Mouse (Mus musculus): ENCODE data around the gene Zfp94. TPM values are rescaled to one million over a fixed set of nuclear protein-coding genes. Genes with fewer than 3 reads are reported as not detected.
A peak's percentile ranks its signal among the peaks of the same experiment; 100 is the strongest.

Gene Zfp94
- polyA plus RNA-seq, 1 experiment from 2014 or later: 19.5 TPM

DNA sequence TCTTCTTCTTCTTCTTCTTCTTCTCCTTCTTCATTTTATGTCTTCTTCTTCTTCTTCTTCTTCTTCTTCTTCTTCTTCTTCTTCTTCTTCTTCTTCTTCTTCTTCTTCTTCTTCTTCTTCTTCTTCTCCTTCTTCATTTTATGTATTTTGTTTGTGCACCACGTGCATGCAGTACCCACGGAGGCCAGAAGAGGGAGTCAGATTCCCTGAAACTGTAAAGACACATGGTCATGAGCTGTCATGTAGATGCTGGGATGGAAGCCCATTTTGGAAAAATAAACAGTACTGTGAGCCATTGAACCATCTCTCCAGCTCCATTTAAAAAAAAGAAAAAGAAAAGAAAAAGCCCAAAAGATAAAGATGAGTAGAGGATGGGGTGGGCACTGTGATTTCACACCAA lies 21.8 kb upstream of the Zfp94 start:
- no peak overlapping the region for H3K9ac ChIP-seq
- no peak for ATAC-seq (ENCODE audit: low FRiP score, low read depth)
- no peaks in the 10 kb centered on the region for H3K9me3 ChIP-seq
- no peaks in the 10 kb centered on the region for H3K4me1 ChIP-seq (replicated peaks)
- no peak overlapping the region for H3K4me3 ChIP-seq
- H3K27ac ChIP-seq (replicated peaks): no peak overlapping the region
- 42% methylated on average over 2 of the region's 2 CpGs for WGBS
- H3K4me2 ChIP-seq: no peak overlapping the region
- no peaks in the 10 kb centered on the region for H3K36me3 ChIP-seq
- H3K27me3 ChIP-seq: peaks cover 10% of the 10 kb centered on the region

DNA sequence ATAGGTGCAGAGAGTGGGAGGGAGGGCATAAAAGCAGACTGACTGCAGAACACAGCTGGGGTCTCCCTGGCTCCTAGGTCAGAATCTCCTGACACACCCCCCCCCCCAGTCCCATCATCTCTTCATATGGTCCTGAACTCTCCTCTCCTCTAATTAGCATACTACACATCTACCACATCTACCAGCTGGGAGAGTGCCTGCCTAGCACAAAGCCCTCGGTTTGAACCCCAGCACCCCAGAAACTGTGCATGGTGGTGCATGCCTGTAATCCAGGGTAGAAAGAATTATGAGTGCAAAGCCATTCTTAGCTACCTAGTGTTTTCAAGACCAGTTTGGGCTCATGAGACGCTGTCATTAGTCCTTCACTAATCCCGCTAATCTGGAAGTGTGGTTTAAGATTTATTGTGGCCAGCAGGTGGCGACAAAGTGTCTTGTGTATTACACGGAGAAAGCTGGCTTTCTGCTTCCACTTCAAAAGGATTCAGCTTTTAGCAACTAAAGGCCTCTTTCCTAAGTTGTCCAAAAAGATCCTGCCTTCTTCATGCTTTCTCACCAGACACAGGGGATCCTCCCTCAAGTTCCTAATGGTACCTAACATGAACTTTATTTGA lies 19.3 kb upstream of the Zfp94 start:
- WGBS: 15% methylated on average over 5 of the region's 5 CpGs
- H3K9me3 ChIP-seq: no peaks in the 10 kb centered on the region
- 0 out of 2 replicates have a peak, but pooled peaks have one; percentile 23 for ATAC-seq (ENCODE audit: low FRiP score, low read depth)

DNA sequence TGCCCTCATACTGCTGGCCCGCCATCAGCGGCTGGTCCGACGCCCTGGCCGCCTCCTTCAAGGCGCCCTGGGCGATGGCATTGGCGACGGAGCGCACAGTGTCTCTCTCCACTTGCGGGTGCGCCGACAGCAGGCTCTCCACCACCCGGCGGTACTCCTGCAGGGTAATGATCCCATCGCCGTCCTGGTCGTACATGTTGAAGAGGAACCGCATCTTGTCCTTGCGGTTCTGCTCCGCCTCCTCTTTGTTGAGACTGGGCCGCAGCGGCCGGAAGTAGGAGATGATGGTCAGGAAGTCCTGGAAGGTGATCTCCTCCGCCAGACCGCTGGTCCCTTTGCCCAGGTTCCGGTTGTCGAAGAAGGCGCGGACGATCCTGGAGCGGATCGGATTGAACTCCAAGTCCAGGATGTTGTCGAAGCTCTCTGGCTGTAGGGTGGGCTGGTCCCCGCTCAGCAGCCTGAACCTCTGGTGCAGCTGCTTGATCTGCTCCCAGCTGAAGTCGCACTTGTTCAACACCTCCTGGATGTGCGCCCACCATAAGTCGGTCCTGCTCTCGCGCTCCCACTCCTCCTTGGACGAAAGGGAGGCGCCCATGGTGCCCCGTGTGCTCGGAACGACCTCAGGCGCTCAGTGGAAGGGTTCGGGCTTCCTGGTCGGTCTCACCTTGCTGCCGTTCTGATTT lies 17.0 kb upstream of the Zfp94 start, which contains the start of gene Tescl:
TSS of gene Tescl (minus strand) at position 633 of the 683 bp plus-strand sequence.
- WGBS: 44% methylated on average over 49 of the region's 49 CpGs
- ATAC-seq (ENCODE audit: low FRiP score, low read depth): no peak
- H3K36me3 ChIP-seq: no peaks in the 10 kb centered on the region
- H3K27me3 ChIP-seq: peaks cover 13% of the 10 kb centered on the region
- H3K27ac ChIP-seq (replicated peaks): no peak within 1 kb of the TSS
- H3K4me3 ChIP-seq: peak within 1 kb of the TSS; percentile 10; the same call in 1 of the 2 replicates
- H3K4me2 ChIP-seq: peak within 1 kb of the TSS; percentile 13
- H3K9ac ChIP-seq: no peak within 1 kb of the TSS
- H3K9me3 ChIP-seq: no peaks in the 10 kb centered on the region
- H3K4me1 ChIP-seq (replicated peaks): no peaks in the 10 kb centered on the region

More for the DNA sequence above, 19.3 kb upstream of the Zfp94 start:
- H3K27ac ChIP-seq (replicated peaks): no peak overlapping the region
- no peak overlapping the region for H3K4me3 ChIP-seq
- no peaks in the 10 kb centered on the region for H3K36me3 ChIP-seq
- H3K4me2 ChIP-seq: no peak overlapping the region
- peaks cover 13% of the 10 kb centered on the region for H3K27me3 ChIP-seq
- H3K9ac ChIP-seq: no peak overlapping the region
- no peaks in the 10 kb centered on the region for H3K4me1 ChIP-seq (replicated peaks)

DNA sequence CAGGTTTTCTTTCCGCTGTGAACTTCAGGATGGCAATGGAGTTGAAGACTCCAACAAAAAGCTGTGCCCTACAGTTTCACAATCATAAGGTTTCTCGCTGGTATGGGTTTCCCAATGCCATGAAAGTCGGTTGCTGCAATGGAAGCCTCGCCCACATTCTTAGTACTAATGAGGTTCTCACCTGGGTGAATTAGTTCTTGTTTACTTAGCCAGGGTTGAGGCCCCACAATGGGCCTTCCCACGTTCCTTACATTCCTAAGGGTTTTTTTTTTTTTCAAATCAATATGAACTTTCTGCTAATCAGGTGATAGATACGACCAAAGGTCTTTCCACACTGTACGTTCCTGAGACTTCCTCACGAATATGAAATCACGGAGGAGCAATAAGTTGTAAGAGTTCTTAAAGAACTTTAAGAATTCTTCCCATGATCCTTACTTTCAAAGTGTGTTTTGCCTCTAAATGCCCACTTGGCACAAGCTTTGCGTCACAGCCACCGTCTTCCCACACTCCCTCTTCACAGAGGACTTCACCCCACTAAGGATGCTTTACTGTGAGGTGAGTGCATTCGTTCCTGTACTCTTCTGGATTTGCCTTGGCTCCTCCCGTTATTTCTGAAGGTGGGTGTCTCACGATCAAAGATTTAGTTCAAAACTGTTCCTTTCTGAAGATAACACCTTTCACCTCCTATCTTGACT lies 11.0 kb upstream of the Zfp94 start:
- Histone ChIP-seq H3K27ac (replicated peaks) (no peak overlapping the region), H3K9ac (no peak overlapping the region), H3K36me3 (no peaks in the 10 kb centered on the region), H3K4me3 (no peak overlapping the region), H3K4me2 (no peak overlapping the region), H3K9me3 (no peaks in the 10 kb centered on the region), H3K4me1 (replicated peaks) (peaks cover 14% of the 10 kb centered on the region), H3K27me3 (no peaks in the 10 kb centered on the region)
- 89% methylated on average over 14 of the region's 14 CpGs for WGBS
- no peak for ATAC-seq (ENCODE audit: low FRiP score, low read depth)

DNA sequence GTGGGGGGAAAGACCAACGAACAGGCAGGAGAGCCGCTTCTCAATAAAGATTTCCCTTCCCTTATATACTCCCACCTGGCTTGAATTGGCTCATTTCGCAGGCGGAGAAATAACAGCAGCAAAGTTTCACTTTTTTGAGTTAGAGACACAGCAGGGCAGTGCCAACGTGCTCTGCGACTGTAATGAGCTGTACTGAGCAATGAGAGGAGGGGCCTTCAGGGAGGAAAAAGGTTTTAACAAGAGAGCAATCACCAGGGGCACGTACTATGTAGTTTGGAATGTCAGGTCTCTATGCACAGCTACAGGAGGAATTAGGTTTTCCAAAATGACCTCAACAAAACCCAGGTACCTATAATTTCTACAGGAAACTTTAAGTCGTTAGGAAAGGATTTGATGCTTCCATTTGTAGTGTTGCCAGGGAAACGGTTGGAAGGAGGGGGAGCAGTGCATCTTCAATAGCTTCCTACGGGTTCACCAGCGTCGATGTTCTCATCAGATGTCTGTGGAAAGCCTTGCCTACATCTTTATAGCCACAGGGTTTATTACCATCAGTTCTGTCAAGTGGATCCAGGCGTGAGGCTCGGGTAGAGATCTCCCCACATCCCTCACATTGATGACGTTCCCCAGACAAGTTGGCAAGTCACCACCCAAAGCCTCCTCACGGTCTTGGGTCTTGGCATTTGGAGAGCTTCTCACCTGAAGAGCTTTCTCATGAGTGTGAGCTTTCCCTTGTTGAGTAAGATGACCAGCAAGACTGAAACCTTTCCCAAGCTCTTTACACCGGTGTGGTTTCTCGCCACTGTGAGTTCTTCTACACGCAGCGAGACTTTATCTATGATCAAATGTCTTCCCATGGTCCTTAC lies 10.0 kb upstream of the Zfp94 start:
- peak overlapping the region; percentile 61 for H3K27ac ChIP-seq (replicated peaks)
- ATAC-seq (ENCODE audit: low FRiP score, low read depth): peak; percentile 52; the same call in 1 of the 2 replicates
- 31% methylated on average over 20 of the region's 20 CpGs for WGBS
- peak overlapping the region; percentile 32 for H3K4me3 ChIP-seq
- H3K4me1 ChIP-seq (replicated peaks): peaks cover 14% of the 10 kb centered on the region
- no peak overlapping the region for H3K9ac ChIP-seq
- peak overlapping the region; percentile 65 for H3K4me2 ChIP-seq
- H3K27me3 ChIP-seq: no peaks in the 10 kb centered on the region
- H3K36me3 ChIP-seq: no peaks in the 10 kb centered on the region
- H3K9me3 ChIP-seq: no peaks in the 10 kb centered on the region

DNA sequence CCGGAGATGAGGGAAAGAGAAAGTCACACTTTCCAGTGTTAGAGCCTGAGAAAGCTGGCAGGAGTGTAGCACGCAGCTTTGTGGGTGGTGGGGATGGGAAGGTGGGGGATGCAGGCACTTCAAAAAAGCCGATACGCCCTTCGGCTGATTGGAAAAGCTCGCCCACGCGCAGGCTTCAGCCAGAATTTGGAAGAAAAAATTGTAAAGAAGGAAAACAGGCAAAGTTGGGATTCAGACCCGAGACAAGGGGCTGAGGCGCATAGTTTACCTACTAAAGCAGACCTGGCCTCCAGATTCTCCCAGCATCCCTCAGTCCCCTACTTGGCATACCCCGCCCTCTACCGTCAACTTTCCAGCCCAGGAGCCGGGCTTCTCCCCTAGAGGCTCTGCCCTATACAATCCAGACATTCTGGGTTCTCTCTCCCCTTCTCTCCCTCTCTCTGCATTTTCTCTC lies 9.2 kb upstream of the Zfp94 start:
- H3K27me3 ChIP-seq: no peaks in the 10 kb centered on the region
- peak; percentile 73 for ATAC-seq (ENCODE audit: low FRiP score, low read depth)
- no peaks in the 10 kb centered on the region for H3K9me3 ChIP-seq
- H3K36me3 ChIP-seq: no peaks in the 10 kb centered on the region
- peak overlapping the region; percentile 32 for H3K4me3 ChIP-seq
- peak overlapping the region; percentile 65 for H3K4me2 ChIP-seq
- WGBS: 6% methylated on average over 13 of the region's 13 CpGs
- H3K4me1 ChIP-seq (replicated peaks): peaks cover 14% of the 10 kb centered on the region
- peak overlapping the region; percentile 40 for H3K9ac ChIP-seq
- H3K27ac ChIP-seq (replicated peaks): peak overlapping the region; percentile 61

DNA sequence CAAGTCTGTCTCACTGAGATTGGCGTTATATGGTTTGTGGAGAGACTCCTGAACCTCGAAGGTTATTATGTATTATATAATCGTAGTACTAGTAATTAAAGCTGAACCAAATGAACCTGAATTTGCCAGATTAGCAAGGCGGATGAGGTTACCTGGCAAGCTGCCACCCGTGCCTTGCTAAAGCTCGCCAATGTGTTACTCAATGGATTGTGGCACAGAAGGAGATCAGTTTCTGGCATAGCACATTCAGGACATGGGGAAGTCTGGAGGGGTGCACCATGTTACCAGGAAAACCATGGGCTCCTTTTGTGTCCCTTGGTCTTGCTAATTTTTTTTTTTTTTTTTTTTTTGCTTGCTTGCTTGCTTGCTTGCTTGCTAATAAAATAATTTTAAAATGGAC lies 8.7 kb upstream of the Zfp94 start:
- Histone ChIP-seq H3K9ac (no peak overlapping the region), H3K27ac (replicated peaks) (no peak overlapping the region), H3K27me3 (no peaks in the 10 kb centered on the region), H3K9me3 (no peaks in the 10 kb centered on the region), H3K4me3 (no peak overlapping the region; the same call in 1 of the 2 replicates), H3K4me2 (peak overlapping the region; percentile 65), H3K36me3 (no peaks in the 10 kb centered on the region), H3K4me1 (replicated peaks) (peaks cover 14% of the 10 kb centered on the region)
- no peak for ATAC-seq (ENCODE audit: low FRiP score, low read depth)
- WGBS: 67% methylated on average over 6 of the region's 6 CpGs

DNA sequence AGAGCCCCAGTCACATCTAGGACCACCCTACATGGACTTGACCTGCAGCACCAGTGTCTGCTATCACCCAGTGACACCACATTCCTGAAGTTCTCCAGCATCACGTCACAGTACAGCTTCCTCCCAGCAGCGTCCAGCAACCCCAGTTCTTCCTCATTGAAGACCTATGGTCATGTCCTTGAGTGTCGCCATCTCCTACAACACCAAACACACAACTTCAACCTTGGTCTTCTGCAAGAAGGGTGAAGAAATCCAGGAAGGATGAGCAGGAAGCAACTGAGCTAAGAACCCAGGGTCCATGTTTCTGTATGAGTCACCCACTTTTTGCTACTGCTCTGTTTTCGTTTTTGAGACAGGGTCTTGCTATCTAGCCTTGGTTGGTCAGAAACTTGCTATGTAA lies 6.1 kb upstream of the Zfp94 start:
- Histone ChIP-seq H3K9ac (no peak overlapping the region), H3K4me3 (no peak overlapping the region), H3K4me2 (no peak overlapping the region), H3K9me3 (no peaks in the 10 kb centered on the region), H3K36me3 (no peaks in the 10 kb centered on the region), H3K27ac (replicated peaks) (no peak overlapping the region), H3K27me3 (0 out of 2 replicates have a peak, but pooled peaks cover 2% of the 10 kb centered on the region), H3K4me1 (replicated peaks) (peaks cover 14% of the 10 kb centered on the region)
- 84% methylated on average over 4 of the region's 4 CpGs for WGBS
- no peak for ATAC-seq (ENCODE audit: low FRiP score, low read depth)

DNA sequence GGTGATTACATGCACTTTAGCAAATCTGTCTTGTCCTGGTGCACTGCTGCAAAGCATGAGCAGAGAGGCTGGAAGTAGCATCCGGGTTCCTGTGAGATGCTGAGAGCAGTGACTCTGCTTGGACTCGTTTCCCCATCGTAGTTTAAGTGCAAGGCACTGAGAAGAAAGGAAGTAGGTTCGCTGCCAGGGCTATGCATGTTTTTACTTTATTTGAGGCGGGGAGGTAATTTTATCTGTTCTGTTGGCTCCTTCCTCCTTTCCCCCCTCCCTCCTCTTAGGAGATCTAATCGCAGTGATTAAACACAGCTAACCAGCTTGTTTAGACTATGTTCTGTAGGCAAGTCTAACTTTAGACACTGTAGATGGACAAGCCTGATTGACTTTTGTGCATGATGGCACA lies 2.5 kb upstream of the Zfp94 start:
- H3K4me3 ChIP-seq: no peak overlapping the region
- no peak overlapping the region for H3K4me2 ChIP-seq
- H3K4me1 ChIP-seq (replicated peaks): peaks cover 17% of the 10 kb centered on the region
- no peaks in the 10 kb centered on the region for H3K36me3 ChIP-seq
- H3K27me3 ChIP-seq: 0 out of 2 replicates have a peak, but pooled peaks cover 2% of the 10 kb centered on the region
- H3K9ac ChIP-seq: no peak overlapping the region
- no peaks in the 10 kb centered on the region for H3K9me3 ChIP-seq
- no peak for ATAC-seq (ENCODE audit: low FRiP score, low read depth)
- no peak overlapping the region for H3K27ac ChIP-seq (replicated peaks)
- WGBS: 76% methylated on average over 6 of the region's 6 CpGs

DNA sequence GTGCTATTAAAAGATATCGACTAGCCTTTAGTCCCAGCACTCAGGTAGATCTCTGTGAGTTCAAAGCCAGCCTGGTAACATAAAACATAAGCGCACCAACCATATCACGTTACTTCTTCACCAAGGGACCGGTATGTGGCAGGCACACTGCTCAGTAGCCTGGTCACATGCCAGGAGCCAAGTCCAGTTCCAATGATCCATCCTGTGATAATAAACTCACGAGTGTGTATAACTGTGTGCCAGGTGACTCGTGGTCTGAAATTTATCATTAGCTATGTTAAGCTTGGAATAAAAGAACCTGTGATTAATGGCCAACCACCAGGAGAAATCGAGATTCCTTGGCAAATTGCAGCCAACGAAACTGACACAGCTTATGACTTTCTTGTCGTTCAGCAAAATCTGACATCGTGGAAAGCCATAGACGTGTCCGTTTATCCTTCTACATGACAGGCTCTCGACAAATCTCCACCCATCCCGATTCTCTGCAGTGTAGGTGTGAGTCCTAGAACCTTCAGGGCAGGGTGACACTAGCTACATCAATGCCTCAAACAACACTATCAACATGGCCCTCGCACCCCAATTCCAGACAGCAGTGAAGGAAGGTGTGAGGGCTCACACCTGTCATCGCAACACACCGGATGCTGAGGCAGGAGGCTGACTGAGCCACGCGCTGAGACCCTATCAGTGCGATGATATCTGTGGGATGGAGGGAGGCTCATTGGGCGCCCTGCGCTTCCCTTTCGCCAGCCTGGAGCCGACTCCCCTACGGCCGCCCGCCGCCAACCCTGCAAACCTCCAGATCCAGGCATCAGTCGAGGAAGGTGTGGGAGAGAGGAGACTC lies 520 bp downstream of the Zfp94 start:
- H3K9me3 ChIP-seq: no peaks in the 10 kb centered on the region
- ATAC-seq (ENCODE audit: low FRiP score, low read depth): no peak; the same call in 1 of the 2 replicates

More for the DNA sequence above, 520 bp downstream of the Zfp94 start:
- Histone ChIP-seq H3K4me3 (peak overlapping the region; percentile 72), H3K27me3 (0 out of 2 replicates have a peak, but pooled peaks cover 2% of the 10 kb centered on the region), H3K4me2 (peak overlapping the region; percentile 79), H3K9ac (peak overlapping the region; percentile 73), H3K4me1 (replicated peaks) (peaks cover 17% of the 10 kb centered on the region), H3K36me3 (peaks cover 12% of the 10 kb centered on the region), H3K27ac (replicated peaks) (peak overlapping the region; percentile 87)
- WGBS: 28% methylated on average over 29 of the region's 29 CpGs
